Mouse (Mus musculus) mesoderm, embryonic 11.5 days (tissue): ENCODE measurements around the gene Mill2.

Source experiments
- DNase-seq: peaks from one replicate; pipeline ENCODE4 v3.0.0-alpha.2; 2012; ENCODE audit warnings: low read depth, low spot score

The Mill2 gene

GRCm38 (mm10) chr7:18875372-18875771 is 35.6 kb downstream of the Mill2 start:
- DNase-seq = no peak

- DNase-seq = no peak
Measured at GRCm38 (mm10) chr7:18878691-18879090, 38.9 kb downstream of the Mill2 start.

DNA sequence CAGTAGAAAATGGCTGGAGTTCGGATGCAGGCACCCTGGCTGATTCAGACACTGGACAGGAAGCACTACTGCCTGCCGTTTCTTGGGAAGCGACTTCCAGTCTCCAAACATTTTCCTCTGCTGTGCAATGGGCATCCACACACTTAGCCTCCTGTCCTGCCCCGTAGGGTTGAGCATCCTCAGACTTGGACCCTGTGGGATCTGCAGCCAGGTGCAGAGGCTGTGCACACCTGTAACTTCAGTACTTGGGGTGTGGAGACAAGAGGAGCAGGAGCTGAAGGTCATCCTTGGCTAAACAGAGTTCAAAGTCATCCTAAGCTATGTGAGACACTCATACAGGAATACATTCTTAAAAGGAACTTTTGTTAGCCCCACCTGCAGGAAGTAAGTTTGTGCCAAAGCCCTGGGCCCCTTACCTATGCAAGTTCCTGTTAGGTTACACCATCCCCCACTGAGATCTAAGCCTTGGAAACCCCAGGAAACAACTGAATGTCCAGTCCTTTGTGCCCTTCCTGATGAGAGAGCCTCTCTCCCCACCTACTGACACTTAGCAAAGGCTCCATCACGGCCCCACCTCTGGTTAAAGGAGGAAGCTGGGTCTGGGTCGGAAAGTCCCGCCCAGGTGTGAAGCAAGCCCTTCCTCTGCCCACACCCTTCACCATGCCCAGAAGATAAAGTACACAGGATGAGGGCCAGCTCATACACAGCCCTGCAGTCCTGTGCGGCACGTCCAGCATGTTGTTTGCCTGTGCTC is 44.4 kb downstream of the Mill2 start:
- no peak for DNase-seq

- DNase-seq = no peak
Measured at GRCm38 (mm10) chr7:18884745-18885422, 45.1 kb downstream of the Mill2 start.

DNA sequence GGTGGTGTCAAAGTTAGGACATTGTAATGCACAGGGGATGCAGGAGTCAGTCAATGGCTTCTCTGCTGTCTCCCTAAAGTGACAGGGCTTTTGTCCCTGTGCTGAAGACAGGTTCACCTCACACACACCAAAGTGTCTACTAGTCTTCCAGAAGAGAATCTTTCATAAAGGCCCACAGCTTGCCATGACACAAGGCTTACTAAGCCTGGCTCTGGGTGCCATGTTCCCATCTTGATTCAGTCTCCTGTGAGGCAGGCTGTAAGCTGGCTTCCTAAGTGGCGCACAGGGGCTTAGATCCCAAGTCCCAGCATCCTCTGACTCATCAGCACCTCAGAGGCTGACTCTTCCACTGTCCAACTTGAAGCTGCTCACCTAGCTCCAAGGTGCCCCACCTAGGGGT is 47.2 kb downstream of the Mill2 start:
- DNase-seq = no peak

DNA sequence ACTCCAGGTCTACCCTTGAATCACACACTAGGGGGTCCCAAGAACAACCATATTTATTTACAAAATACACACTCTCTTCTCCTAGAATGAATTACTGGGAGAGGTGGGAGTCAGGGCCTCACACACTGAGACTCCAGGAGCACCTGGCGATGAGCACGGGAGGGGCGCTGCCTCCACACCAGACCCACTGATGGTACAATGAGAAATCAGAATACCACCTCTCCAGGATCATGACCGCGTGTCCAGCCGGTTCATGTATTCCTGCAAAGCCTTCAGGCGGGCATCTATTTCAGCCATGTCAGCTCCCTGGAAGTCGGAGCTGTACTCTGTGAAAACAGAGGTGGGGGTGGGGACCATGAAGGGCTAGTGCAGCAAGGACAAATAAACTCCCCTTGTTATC is 51.1 kb downstream of the Mill2 start:
- DNase-seq = no peak

DNA sequence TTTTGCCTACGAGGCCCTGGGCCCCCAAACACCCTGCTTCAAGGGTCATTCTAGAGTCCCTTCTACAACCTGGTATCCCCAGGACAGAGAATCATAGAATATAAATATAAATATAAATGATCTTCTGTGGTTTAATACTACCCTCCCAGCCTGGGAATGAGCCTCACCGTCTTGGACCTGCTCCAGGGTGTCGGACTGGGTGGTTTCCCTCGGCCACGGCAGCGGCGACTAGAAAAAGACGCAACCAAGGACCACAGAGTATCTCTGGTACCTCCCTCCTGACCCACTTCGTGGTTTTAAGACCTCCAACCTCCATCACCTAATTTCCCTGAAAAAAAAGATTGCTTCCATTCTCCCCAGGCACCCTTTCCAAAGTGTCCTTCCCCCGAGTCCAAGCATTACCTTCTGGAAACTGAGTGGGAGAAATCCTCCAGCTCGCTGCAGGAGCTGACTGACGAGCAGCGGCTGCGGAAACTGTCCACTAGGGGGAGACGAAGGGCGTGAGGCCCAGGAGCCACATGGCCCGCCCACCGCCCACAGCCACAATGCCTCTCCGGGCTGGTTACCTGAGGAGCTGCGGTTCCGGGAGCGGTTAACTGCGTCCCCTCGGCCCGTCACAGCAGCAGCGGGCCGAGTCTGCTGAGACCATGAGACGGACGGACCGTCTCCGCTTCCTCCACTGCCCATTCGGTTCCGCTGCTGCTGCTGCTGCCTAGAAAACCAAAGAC is 52.3 kb downstream of the Mill2 start:
- DNase-seq = peak; percentile 88

GRCm38 (mm10) chr7:18893009-18893408 is 53.2 kb downstream of the Mill2 start:
- DNase-seq = no peak

GRCm38 (mm10) chr7:18893651-18894430 is 54.1 kb downstream of the Mill2 start:
- DNase-seq = peak; percentile 66

- peak; percentile 43 for DNase-seq
Measured at GRCm38 (mm10) chr7:18896536-18896935, 56.8 kb downstream of the Mill2 start.

GRCm38 (mm10) chr7:18900513-18900912 is 60.7 kb downstream of the Mill2 start:
- no peak for DNase-seq

GRCm38 (mm10) chr7:18902486-18902885 is 62.7 kb downstream of the Mill2 start:
- DNase-seq = no peak

GRCm38 (mm10) chr7:18904971-18905370 is 65.2 kb downstream of the Mill2 start:
- no peak for DNase-seq

DNA sequence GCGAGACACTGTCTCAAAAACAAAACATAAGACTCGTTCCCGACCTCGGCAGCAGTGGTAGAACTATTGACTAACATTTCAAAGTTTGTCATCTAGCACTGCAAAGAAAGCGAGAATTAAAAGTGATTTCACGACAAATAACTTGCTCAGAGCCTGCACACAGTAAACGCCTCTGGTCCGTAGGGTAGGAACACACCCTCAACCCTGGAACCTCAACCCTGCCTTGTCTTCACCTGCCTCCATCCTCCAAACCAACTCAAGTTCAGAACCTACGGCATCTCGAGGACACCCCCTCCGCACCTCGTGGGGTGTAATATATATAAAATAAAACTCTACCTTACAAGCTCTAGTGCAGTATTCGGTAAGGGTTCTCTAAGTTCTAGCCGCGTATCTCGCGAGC is 70.0 kb downstream of the Mill2 start:
- no peak for DNase-seq

DNA sequence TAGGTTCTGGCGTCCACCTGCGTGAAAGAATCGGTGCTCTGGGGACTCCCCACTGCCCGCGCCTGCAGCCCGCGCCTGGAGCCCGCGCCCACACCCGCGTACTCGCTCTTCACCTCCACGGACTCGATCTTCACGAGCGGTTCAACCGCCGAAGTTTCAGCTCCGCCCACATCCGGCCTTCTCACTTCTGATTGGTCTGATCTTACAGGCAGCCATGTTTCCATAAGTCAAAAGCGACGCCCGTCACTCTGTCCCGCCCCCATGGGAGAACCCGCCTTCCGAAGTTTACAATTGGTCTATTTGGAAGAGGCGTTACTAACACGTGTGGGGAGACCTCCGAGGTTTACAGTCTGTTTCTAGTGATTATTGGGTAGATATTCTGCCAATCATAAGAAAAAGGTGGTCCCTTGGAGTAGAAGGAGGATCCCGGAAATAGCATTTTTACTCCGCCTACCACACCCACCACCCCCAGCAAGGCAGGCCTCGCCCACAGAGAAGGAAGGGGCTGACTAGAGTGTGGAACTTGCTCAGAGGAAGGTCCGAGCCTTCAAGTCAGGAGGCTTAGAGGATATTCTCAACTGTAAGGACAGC is 70.6 kb downstream of the Mill2 start, which contains the start of gene Ccdc61:
Gene Ccdc61, minus strand, starts transcription at position 175 of the 591 bp plus-strand sequence.
- peak; percentile 98 for DNase-seq
